Mouse (Mus musculus): ENCODE measurements around the gene Cenpt. TPM values are rescaled to one million over a fixed set of nuclear protein-coding genes. Genes with fewer than 3 reads are reported as not detected.

Gene Cenpt
- under 1 TPM; 0.93 to 0.98 TPM for total RNA-seq (2021)
- long read RNA-seq, experiment 1, transcript Cenpt-201 (13 exons, 1,814 nt) = major isoform, 5 of 6 reads
- long read RNA-seq, experiment 1, partial matches to known transcripts = 0 of 6 reads
- long read RNA-seq, experiment 1, other reads (novel, unspliced or antisense) = 1 of 6 reads
- long read RNA-seq, experiment 2 = 0 reads

GRCm38 (mm10) chr8:105853178-105853577 is at the start of gene Cenpt:
Gene Cenpt, minus strand, starts transcription at chr8:105853278.
- no peak for DNase-seq (ENCODE audit: low spot score)

DNA sequence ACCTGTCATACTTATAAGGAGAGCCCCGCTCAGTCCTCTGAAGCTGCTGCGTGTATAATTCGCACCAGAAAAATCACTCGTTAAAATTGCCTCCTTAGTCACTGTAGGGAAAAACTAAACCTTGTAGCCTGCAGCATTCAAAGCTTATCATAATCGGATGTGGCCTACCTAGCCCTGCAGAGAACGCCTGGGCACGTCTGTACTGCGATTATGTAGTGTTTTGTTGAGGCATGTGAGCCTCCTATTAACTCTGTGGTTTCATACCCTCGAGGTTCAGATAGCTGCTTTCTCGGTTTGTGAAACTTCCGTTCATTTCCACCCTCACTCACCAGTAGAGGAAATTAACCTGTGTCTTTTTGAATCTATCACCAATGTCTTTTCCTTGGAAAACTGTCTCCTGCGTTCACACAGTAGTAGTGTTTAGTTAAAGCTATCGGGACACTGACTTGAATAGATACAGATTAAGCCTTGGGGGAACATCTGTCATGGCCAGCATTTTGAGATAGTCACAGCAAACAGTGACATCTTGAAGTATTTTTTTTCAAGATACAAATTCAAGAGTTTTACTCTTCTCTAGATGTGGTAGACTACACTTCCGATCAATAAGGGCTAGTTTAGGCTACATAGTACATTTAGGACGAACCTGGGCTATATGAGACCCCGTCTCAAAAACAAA is 48.0 kb upstream of the Cenpt start:
- no peak for DNase-seq (ENCODE audit: low spot score)

GRCm38 (mm10) chr8:105900180-105900940 is 47.3 kb upstream of the Cenpt start, which contains the start of gene Pskh1:
Gene Pskh1, plus strand, starts transcription at chr8:105900441.
- DNase-seq (ENCODE audit: low spot score) = peak; percentile 91

DNA sequence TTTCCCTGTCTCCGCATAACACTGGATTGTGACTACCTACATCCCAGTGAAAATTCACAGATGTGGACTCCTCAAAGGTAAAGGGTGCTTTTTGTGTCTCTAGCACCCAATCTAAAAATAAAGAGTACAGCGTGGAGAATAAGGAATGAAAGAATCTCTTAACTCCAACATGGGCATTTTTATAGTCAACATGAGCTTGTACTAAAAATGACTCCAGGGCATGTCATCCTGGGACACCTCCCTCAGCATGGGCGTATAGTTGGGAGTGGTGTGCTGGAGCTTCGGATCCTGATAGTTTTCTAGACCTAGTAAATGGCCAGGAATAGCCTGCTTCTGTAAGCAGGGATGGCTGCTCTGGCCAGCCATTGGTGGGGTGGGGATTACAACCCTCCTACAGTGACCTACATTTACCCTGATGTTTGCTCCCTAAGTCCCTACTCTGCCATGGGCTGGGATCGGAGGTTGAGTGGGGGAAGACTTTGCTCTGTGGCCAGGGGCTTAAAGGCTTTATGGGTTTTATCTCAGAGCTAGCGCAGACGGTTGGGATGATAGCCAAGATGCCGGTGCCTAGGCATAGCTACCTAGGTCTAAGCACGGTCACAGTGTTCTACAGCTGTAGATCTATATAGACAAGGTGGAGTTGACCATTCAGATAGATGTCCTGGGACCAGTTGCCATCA is 44.9 kb upstream of the Cenpt start:
- no peak for DNase-seq (ENCODE audit: low spot score)

DNA sequence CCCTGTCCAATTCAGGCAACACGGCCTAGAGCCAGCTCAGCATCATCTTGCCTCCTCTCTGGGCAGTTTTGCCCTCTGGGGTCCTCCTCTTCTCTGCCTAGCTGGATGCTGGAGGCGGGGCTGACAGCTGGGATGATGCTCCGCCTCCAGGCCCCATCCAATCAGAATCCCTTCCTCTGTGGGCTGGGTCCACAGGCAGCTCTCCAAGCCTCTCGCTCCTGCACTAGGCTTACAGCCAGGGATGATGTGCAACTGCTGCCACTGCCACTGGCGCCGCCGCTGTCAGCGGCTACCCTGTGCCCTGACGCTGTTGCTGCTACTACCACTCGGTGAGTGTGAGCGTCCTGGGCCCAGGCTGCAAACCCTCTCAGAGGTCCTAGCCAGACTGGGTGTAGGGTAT is 40.3 kb upstream of the Cenpt start, which contains the start of gene Nrn1l:
TSS of gene Nrn1l (plus strand) at position 229 of the 400 bp plus-strand sequence.
- DNase-seq (ENCODE audit: low spot score) = peak; percentile 65

GRCm38 (mm10) chr8:105892432-105892831 is 39.4 kb upstream of the Cenpt start:
- no peak for DNase-seq (ENCODE audit: low spot score)

DNA sequence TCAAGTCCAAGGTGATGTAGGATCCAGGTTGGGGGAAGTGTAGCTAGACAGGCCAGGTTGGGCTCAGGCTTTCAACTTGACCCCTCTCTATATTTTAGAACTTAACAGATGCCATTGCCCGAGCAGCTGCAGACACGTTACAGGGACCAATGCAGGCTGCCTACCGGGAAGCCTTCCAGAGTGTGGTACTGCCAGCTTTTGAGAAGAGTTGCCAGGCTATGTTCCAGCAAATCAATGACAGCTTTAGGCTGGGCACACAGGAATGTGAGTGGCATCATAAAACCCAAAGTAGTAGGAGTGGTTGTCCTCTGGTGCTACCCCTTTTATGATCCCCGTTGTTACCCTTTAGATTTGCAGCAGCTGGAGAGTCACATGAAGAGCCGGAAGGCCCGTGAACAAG is 37.8 kb upstream of the Cenpt start:
- peak; percentile 67 for DNase-seq (ENCODE audit: low spot score)

DNA sequence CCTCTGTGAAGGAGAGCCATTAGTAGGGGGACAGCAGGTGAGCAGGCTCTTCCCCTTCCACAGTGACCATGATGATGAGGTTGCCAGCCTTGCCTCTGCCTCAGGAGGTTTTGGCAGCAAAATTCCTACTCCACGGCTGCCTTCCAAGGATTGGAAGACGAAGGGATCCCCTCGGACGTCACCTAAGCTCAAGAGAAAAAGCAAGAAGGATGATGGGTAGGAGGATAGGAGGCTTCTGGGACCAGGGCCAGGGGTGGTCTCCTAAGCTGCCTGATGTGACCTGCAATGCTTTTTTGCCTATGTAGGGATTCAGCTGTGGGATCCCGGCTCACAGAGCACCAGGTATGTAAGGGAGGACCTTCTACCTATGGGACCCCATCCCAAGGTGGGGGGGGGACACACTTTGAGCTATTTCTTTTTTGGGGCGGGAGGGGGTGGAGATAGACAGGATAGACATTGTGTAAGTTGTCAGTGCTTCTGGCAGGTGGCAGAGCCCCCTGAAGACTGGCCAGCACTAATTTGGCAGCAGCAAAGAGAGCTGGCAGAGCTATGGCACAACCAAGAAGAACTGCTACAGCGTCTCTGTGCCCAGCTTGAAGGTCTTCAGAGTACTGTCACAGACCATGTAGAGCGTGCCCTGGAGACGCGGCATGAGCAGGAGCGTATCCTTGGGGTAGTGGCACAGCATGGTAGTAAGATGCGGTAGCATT is 36.8 kb upstream of the Cenpt start:
- no peak for DNase-seq (ENCODE audit: low spot score)

- peak; percentile 88 for DNase-seq (ENCODE audit: low spot score)
These were observed 27.9 kb upstream of the Cenpt start, which contains the start of gene Edc4 for GRCm38 (mm10) chr8:105880754-105881520. Gene Edc4, plus strand, starts transcription at chr8:105880881.

DNA sequence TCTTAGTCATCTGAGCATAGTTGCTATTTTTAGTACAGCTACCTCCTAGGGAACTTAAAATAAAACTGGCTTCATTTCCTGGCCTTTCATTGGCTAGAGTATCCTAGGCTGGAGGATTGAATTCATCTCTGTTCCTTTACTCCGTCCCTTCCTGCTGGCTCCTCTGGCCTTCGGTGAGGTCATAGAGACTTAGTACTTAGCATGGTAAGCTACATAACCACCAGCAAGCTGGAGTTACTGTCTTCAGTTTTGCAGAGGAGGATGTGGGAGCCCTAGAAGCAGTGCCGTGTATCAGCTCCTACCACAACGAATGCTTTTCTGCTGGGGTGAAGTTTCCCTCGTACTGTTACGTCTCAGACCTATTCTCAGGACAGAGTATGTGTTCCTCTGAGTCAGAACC is 21.2 kb upstream of the Cenpt start:
- peak; percentile 69 for DNase-seq (ENCODE audit: low spot score)

DNA sequence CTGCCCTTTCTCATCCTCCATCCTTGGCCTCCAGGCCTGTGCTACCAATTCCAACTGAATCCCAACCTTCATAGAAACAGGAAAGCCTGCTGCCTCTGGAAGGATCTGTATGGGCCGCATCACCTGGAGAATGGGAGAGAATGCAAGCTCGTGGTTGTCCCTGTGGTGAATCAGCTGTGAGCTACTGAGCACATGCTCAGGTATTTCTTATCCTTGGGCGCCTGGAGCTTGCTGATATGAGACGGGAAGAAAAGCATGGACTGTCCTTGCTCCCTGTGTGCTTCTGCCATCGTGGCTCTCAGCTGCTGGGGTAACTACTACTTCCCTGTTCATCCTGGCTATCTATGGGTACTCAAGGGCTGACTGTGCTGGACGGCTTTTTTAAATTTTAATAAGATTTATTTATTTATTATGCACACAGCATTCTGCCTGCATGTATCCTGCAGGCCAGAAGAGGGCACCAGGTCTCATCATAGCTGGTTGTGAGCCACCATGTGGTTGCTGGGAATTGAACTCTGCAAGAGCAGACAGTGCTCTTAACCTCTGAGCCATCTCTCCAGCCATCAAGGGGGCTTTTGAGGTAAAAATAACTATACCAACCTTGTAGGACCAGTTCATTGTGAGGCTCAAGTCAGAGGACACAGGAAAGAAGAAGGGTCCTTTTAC is 13.4 kb upstream of the Cenpt start:
- DNase-seq (ENCODE audit: low spot score) = no peak

DNA sequence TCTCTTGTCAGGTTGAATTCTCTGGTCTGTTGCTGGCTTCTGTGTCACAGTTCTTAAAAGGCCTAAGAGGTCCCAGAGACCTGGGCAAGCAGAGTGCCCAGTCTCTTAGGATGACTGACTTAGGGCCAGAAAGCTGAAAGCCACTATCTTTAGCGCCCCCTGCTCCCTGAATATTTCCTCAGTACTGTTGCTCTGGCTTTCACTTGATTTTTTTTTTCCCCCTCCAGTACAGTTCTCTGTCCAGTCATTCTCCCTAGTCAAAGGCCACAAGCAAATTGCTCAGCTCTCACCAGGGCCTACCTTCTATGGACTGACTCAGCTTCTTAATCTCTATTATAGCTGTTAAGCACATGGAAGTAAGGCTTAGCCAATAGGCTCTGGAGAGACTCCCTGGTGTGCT is 8.9 kb upstream of the Cenpt start:
- no peak for DNase-seq (ENCODE audit: low spot score)

DNA sequence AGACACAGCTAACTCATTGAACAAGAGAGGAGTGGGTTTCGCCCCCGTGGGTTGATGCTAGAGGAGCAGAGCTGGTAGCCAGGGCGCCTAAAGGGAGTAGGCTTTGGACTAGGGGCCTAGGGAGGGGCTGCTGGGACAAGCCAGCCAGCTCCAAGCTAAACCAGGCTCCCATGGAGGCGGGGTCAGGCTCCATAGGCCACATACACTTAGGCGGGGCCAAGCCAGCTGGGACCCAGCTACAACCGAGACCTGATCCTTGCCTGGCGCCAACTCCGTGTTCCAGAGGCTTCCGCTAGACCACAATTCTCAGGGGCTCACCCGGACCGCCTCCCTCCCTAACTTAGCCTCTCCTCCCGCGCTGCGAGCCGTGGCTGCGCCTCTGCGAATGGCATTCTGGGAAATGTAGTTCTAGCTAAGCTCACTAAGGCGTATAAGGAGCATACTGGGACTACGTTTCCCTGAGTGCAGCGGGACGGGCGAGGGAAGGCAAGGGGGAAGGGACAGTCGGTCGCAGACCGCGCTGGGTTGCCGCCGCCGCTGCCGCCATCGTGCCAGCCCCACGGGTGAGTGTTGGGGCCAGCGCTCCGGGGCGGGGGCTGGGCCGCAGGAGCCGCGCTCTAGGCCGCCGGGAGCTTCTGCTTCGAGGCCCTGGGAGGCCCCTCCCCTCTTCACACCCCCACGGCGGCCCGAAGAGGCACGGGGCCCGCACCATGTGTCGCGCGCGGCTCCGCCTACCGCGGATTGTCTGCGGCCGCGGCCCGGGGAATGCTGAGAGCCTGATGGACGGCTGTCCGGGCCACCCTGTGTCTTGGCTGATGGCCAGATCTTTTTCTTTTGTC is 7.3 kb upstream of the Cenpt start, which contains the start of gene Nutf2:
TSS of gene Nutf2 (plus strand) at position 438 of the 839 bp plus-strand sequence.
- peak; percentile 98 for DNase-seq (ENCODE audit: low spot score)

DNA sequence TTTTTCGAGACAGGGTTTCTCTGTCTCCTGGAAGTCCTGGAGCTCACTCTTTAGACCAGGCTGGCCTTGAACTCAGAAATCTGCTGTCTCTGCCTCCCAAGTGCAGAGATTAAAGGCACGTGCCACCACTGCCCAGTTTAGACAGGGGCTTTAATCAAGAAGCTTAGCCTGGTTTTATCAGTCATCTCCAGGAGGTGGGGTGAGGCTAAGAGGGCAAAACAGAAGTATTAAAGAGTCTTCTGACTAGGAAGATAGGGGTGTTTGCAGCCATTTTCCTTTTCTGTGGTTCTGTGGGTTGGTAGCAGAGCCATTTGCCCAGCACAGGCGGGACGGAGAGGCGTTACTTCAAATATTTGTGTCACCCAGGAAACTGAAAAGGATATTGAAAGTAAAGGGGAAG is 6.2 kb upstream of the Cenpt start:
- no peak for DNase-seq (ENCODE audit: low spot score)

- DNase-seq (ENCODE audit: low spot score) = no peak
These were observed 5.4 kb upstream of the Cenpt start for GRCm38 (mm10) chr8:105858495-105858894.

GRCm38 (mm10) chr8:105856168-105856835 is 3.2 kb upstream of the Cenpt start:
- DNase-seq (ENCODE audit: low spot score) = no peak

- DNase-seq (ENCODE audit: low spot score) = peak; percentile 49
These were observed 2.4 kb upstream of the Cenpt start for GRCm38 (mm10) chr8:105855248-105856167.

All from gastrocnemius, adult 18-20 months (tissue).